Mouse (Mus musculus): ENCODE data around the gene Aff3. TPM values are rescaled to one million over a fixed set of nuclear protein-coding genes. Genes with fewer than 3 reads are reported as not detected.

Gene Aff3
- polyA plus RNA-seq, 1 experiment, result 5.0 TPM

- DNase-seq (ENCODE audit: low read depth), result no peak
Observed at GRCm38 (mm10) chr1:38178929-38179328, 485.8 kb downstream of the Aff3 start.

- no peak for DNase-seq (ENCODE audit: low read depth)
Observed at GRCm38 (mm10) chr1:38176077-38176476, 488.7 kb downstream of the Aff3 start.

- no peak for DNase-seq (ENCODE audit: low read depth)
Observed at GRCm38 (mm10) chr1:38171874-38172273, 492.9 kb downstream of the Aff3 start.

- DNase-seq (ENCODE audit: low read depth), result no peak
Observed at GRCm38 (mm10) chr1:38165696-38166095, 499.1 kb downstream of the Aff3 start.

- no peak for DNase-seq (ENCODE audit: low read depth)
Observed at GRCm38 (mm10) chr1:38150086-38150485, 514.7 kb downstream of the Aff3 start.

- no peak for DNase-seq (ENCODE audit: low read depth)
Observed at GRCm38 (mm10) chr1:38146008-38146407, 518.7 kb downstream of the Aff3 start.

- no peak for DNase-seq (ENCODE audit: low read depth)
Observed at GRCm38 (mm10) chr1:38141371-38141770, 523.4 kb downstream of the Aff3 start.

GRCm38 (mm10) chr1:38140911-38141310 lies 523.8 kb downstream of the Aff3 start:
- DNase-seq (ENCODE audit: low read depth), result no peak

- no peak for DNase-seq (ENCODE audit: low read depth)
Observed at GRCm38 (mm10) chr1:38139396-38139795, 525.4 kb downstream of the Aff3 start.

- no peak for DNase-seq (ENCODE audit: low read depth)
Observed at GRCm38 (mm10) chr1:38132942-38133341, 531.8 kb downstream of the Aff3 start.

- DNase-seq (ENCODE audit: low read depth), result no peak
Observed at GRCm38 (mm10) chr1:38130715-38131483, 533.9 kb downstream of the Aff3 start.

GRCm38 (mm10) chr1:38129501-38130267 lies 535.1 kb downstream of the Aff3 start, which contains the start of gene Rev1:
Gene Rev1, minus strand, starts transcription at chr1:38129801.
- no peak for DNase-seq (ENCODE audit: low read depth)

GRCm38 (mm10) chr1:38128919-38129436 lies 535.8 kb downstream of the Aff3 start:
- DNase-seq (ENCODE audit: low read depth), result no peak

Other genes with a start within 250 kb of the Aff3 start
- gene Lonrf2, start 171.8 kb upstream of the Aff3 start, polyA plus RNA-seq (2012; rRNA removed), result 1.3 and 1.5 TPM in 2 replicates
- 14.0 and 16.4 TPM in 2 replicates for gene Chst10, start 233.2 kb upstream of the Aff3 start, polyA plus RNA-seq (2012; rRNA removed)

Data from gonadal fat pad, adult 2 months (tissue).